Mouse (Mus musculus) telencephalon, adult 2 months (tissue): ENCODE results near the gene Prkcg.

ENCODE experiments used
- DNase-seq: peaks from one replicate; pipeline ENCODE4 v3.0.0-alpha.2; 2011; ENCODE audit warnings: low read depth, low spot score

Prkcg gene

GRCm38 (mm10) chr7:3365547-3366279, 76.7 kb downstream of the Prkcg start:
- no peak for DNase-seq

GRCm38 (mm10) chr7:3366705-3367516, 77.9 kb downstream of the Prkcg start:
- DNase-seq = no peak

GRCm38 (mm10) chr7:3367569-3367968, 78.6 kb downstream of the Prkcg start:
- no peak for DNase-seq

GRCm38 (mm10) chr7:3368311-3368710, 79.3 kb downstream of the Prkcg start:
- DNase-seq = no peak

- no peak for DNase-seq
Measured at GRCm38 (mm10) chr7:3369189-3369588, 80.2 kb downstream of the Prkcg start.

- no peak for DNase-seq
Measured at GRCm38 (mm10) chr7:3370407-3370806, 81.4 kb downstream of the Prkcg start.

- no peak for DNase-seq
Measured at GRCm38 (mm10) chr7:3372376-3372775, 83.4 kb downstream of the Prkcg start.

GRCm38 (mm10) chr7:3373754-3374153, 84.8 kb downstream of the Prkcg start:
- no peak for DNase-seq

- DNase-seq = no peak
Measured at GRCm38 (mm10) chr7:3376831-3377230, 87.9 kb downstream of the Prkcg start.
